Mouse (Mus musculus) layer of hippocampus, postnatal 10 days (tissue): ENCODE results near the gene Lemd1. TPM values are rescaled to one million over a fixed set of nuclear protein-coding genes. Genes with fewer than 3 reads are reported as not detected.
"Not testable (repeated sequence)": the region's sequence is repeated elsewhere in the genome, so short reads cannot be mapped to it uniquely, and the experiment has no call there.

Experiments
- DNase-seq, 2 experiments: peaks; one replicate each; pipeline ENCODE4 v3.0.0; 2021; ENCODE audit warnings: low spot score in 2 of 2
- long read RNA-seq: library from polyadenylated mRNA; stranded (forward); transcript quantifications from one replicate; pipeline ENCODE4 v2.0.0, GENCODE M21; 2023
- total RNA-seq, 2 experiments: library from RNA; stranded (reverse); gene quantifications; 2 replicates each; pipeline ENCODE4 v1.2.3; 2021

Gene Lemd1
- total RNA-seq: 1 to 10 TPM; 4.9 TPM
- long read RNA-seq, partial matches to known transcripts: 1 of 3 reads
- long read RNA-seq, other reads (novel, unspliced or antisense): 1 of 3 reads

- DNase-seq: no peak
Measured at GRCm38 (mm10) chr1:132191093-132191785, at the start of gene Lemd1, which contains the start of gene AC124108.1. TSS of gene Lemd1 (plus strand) at chr1:132191431. TSS of gene AC124108.1 (plus strand) at chr1:132191457.

GRCm38 (mm10) chr1:132141753-132142152 is 49.5 kb upstream of the Lemd1 start:
- DNase-seq: no peak

- no peak for DNase-seq
Measured at GRCm38 (mm10) chr1:132143079-132143478, 48.2 kb upstream of the Lemd1 start.

GRCm38 (mm10) chr1:132143730-132144129 is 47.5 kb upstream of the Lemd1 start:
- DNase-seq: no peak

- peak in 1 of 2 experiments; percentile 57 for DNase-seq
Measured at GRCm38 (mm10) chr1:132144223-132144622, 47.0 kb upstream of the Lemd1 start.

GRCm38 (mm10) chr1:132144837-132145236 is 46.4 kb upstream of the Lemd1 start:
- DNase-seq: no peak

GRCm38 (mm10) chr1:132145973-132146685 is 45.1 kb upstream of the Lemd1 start:
- DNase-seq: no peak

GRCm38 (mm10) chr1:132149410-132149809 is 41.8 kb upstream of the Lemd1 start:
- DNase-seq: no peak

GRCm38 (mm10) chr1:132150171-132150570 is 41.1 kb upstream of the Lemd1 start:
- DNase-seq: no peak

GRCm38 (mm10) chr1:132150817-132151601 is 40.2 kb upstream of the Lemd1 start:
- no peak for DNase-seq

GRCm38 (mm10) chr1:132151908-132152307 is 39.3 kb upstream of the Lemd1 start:
- no peak for DNase-seq

- DNase-seq: no peak
Measured at GRCm38 (mm10) chr1:132153086-132153690, 38.0 kb upstream of the Lemd1 start.

GRCm38 (mm10) chr1:132153691-132154090 is 37.5 kb upstream of the Lemd1 start:
- no peak for DNase-seq

- DNase-seq: peak; percentile 81 to 85
Measured at GRCm38 (mm10) chr1:132155737-132156136, 35.5 kb upstream of the Lemd1 start.

GRCm38 (mm10) chr1:132157016-132157781 is 34.0 kb upstream of the Lemd1 start:
- peak; percentile 94 to 96 for DNase-seq

GRCm38 (mm10) chr1:132157808-132158207 is 33.4 kb upstream of the Lemd1 start:
- no peak for DNase-seq

- peak in 1 of 2 experiments; percentile 11 for DNase-seq
Measured at GRCm38 (mm10) chr1:132158741-132159140, 32.5 kb upstream of the Lemd1 start.

GRCm38 (mm10) chr1:132159681-132160080 is 31.6 kb upstream of the Lemd1 start:
- peak in 1 of 2 experiments; percentile 9 for DNase-seq

GRCm38 (mm10) chr1:132161211-132161880 is 29.9 kb upstream of the Lemd1 start:
- peak in 1 of 2 experiments; percentile 10 for DNase-seq

- not testable (repeated sequence) for DNase-seq
Measured at GRCm38 (mm10) chr1:132162618-132163017, 28.6 kb upstream of the Lemd1 start.
